Mouse (Mus musculus) embryonic fibroblast, embryonic 13.5 days (primary cell): Measurements from ENCODE around the gene Osgin1.

ENCODE experiments used
- CTCF ChIP-seq: IDR thresholded peaks from 2 replicates; pipeline ENCODE4 v1.5.1; 2011; ENCODE audit warnings: mild to moderate bottlenecking, control low read depth, low read length, moderate library complexity, borderline replicate concordance; ENCODE audit not compliant: insufficient read depth
- POLR2A ChIP-seq: IDR thresholded peaks from 2 replicates; pipeline ENCODE4 v1.6.1; 2011; ENCODE audit warnings: low read depth, mild to moderate bottlenecking, control low read depth, low read length, moderate library complexity

DNA sequence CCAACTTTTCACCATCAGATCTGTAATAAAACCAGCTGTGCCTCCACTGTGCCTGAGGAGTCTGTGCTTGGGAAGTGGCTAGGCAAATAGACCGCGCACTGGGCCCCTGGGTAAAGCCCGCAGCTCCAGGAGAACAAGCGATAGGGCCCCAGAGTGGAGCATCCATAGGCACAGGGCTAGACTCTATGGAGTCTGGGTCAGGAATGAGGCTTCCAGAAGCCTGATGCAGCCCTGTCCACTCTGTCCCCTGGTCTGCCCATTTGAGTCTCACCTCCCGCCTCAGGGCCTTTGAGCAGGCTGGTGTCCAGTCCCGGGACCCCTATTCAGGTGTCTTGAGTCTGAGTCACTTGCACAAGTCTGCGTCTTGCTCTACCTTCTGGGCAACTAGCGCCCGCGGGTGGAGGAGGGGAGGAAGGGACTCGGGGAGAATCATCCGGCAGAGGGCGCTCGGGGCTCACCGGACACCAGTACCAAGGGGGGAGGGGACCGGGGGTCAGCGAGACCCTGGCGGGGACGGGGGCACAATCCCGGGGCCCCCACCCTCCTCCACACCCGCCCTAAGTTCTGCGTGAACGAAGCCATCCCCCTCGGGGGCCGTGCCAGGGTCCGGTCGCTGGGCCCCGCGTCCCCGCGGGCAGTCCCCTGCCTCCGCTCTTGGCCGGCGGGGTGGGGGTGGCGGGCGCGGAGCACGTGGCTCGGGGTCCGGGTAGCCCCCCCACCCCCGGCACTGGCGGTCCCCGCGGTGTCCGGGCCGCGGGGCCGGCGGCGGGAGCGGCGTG is 12.5 kb downstream of the Osgin1 start, which contains the start of gene Necab2:
- TF ChIP-seq POLR2A: no peak
- peak; percentile 62 for TF ChIP-seq CTCF
